Mouse (Mus musculus): Measurements from ENCODE around the gene Tedc2.

GRCm38 (mm10) chr17:24209916-24210240 is 10.8 kb downstream of the Tedc2 start:
- TF ChIP-seq CTCF (conservative IDR thresholded peaks at IDR 0.05 in 1 of 2, IDR thresholded peaks at IDR 0.05 in 1 of 2; ENCODE audit: low read depth in 2 of 2, low read length in 2 of 2) (no peak), POLR2A (IDR thresholded peaks at IDR 0.05; ENCODE audit: low read depth, low read length) (no peak), ZNF384 (IDR thresholded peaks at IDR 0.05; ENCODE audit: low read depth, low read length) (no peak), RAD21 (IDR thresholded peaks at IDR 0.05; ENCODE audit: low read depth, low read length) (no peak), POLR2AphosphoS2 (IDR thresholded peaks at IDR 0.05; ENCODE audit: low read depth, low read length) (no peak), TCF12 (IDR thresholded peaks at IDR 0.05; ENCODE audit: low read depth, low read length) (no peak), SIN3A (IDR thresholded peaks at IDR 0.05; ENCODE audit: low read length) (no peak), USF2 (conservative IDR thresholded peaks at IDR 0.05; ENCODE audit: low read depth, low read length) (no peak)

All from CH12.LX (cell line).